Mouse (Mus musculus) monocyte, adult 5-6 weeks (primary cell): ENCODE measurements around the gene Rab11fip3. TPM values are rescaled to one million over a fixed set of nuclear protein-coding genes. Genes with fewer than 3 reads are reported as not detected.
"Not testable (repeated sequence)": the region's sequence is repeated elsewhere in the genome, so short reads cannot be mapped to it uniquely, and the experiment has no call there.

Experiments used
- ATAC-seq: fragments of 153-309, 156-312 bp; replicated peaks from 2 replicates; pipeline ENCODE4 v1.8.0; 2017; ENCODE audit warnings: mild to moderate bottlenecking; ENCODE audit not compliant: low TSS enrichment, insufficient number of reproducible peaks, severe bottlenecking, poor library complexity, low FRiP score
- total RNA-seq: library from RNA; stranded (forward); fragments of 200-1000, 200-491, 200-594 nt; gene quantifications from 3 replicates; pipeline ENCODE4 v1.2.3, GENCODE M21; 2017

The Rab11fip3 gene
- total RNA-seq, 1 experiment from 2014 or later, result 1.2 TPM

DNA sequence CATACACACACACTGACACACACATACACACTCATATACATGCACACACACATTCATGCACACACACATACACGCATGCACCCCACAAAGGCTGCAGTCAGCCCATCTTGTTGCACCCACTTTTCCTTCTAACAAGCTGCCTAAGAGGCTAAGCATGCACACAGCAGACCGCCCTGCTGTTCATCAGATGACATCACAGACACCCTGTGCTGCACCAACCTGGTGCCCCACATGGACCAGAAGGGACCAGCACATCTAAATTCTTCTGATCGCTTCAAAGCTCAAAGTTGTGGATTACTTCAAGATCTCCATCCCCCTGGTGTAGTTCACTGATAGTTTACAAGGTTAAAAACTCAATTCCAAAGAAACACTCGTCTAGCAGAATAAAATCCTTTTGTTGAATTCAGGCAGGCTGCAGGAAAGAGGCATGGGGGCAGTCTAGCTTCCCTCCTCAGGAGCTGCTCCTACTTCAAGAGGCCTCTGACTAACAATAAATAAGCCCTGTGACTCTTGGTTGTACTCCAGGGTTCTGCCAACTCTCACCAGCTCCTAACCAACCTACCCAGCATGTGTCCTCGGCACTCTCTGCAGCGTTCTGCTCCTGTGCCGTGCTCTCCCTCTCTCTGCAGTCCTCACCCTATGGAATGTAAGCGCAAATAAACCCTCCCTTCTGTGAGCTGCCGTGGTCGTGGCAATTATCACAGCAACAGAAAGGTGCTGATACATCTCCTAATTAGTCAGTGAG, 22.9 kb downstream of the Rab11fip3 start:
- no peak for ATAC-seq

DNA sequence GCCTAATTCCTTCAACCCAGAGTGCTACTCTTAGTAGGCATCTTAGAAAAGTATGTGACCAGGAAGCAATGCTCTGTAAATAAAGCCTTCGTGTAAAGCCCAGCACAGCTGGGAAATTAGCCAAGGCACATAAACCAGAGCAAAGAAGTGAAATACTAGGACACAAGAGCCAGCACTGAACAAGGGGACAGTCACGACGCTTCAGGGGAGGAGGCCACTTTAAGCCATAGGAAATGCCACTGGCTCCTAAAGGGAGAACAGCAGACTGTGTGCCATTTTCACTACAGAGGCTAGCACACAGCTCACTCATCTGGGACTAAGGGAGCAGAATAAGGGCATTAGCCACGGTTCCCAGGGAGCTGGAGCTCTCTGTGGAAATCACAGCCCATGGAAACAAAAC, 24.1 kb downstream of the Rab11fip3 start:
- no peak for ATAC-seq

DNA sequence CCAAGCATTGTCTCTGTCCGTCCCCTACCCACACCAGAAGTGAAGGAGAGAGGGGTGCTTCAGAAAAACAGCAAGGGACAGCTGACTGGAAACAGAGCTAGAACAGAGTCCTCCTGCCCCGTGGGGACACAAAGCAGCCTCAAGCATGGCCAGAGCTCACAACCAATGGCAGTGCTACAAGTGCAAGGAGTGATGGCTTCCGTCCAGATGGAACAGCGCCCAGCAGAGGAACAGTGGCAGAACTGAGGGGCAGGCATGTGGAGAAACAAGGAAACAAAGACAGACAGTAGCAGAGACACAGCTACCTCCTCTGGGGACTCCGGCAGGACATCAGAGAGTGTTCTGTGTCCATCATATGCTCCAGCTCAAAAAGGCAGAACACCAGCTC, 26.1 kb downstream of the Rab11fip3 start:
- no peak for ATAC-seq

DNA sequence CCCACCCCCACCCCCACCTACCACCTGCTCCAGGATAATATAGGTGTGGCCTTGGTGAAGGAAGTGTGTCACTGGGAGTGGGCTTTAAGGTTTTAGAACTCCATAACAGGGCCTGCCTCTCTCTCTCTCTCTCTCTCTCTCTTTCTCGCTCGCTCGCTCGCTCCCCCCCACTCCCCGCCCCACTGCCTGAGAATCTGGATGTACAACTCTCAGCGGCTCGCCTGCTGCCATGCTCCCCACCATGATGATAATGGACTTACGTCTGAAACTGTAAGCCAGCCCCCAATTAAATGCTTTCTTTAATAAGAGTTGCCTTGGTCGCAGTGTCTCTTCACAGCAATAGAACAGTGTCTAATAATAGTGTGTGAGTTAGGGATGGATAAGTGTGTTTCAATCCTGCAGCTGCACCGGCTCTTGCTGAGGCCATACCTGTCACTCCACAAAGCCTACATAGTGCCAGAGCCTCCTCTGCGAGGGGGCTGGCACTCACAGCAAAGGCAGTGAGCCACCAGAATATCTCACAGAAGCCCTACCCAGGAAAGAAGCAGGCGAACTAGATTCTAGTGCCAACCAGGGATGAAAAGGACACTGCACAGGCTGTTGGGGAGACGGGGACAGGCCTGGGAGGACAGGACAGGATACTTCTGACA, 26.6 kb downstream of the Rab11fip3 start:
- ATAC-seq, result no peak

- no peak for ATAC-seq
Measured at GRCm38 (mm10) chr17:26041111-26041802, 28.1 kb downstream of the Rab11fip3 start.

GRCm38 (mm10) chr17:26040711-26041110, 28.6 kb downstream of the Rab11fip3 start:
- ATAC-seq, result not testable (repeated sequence)

DNA sequence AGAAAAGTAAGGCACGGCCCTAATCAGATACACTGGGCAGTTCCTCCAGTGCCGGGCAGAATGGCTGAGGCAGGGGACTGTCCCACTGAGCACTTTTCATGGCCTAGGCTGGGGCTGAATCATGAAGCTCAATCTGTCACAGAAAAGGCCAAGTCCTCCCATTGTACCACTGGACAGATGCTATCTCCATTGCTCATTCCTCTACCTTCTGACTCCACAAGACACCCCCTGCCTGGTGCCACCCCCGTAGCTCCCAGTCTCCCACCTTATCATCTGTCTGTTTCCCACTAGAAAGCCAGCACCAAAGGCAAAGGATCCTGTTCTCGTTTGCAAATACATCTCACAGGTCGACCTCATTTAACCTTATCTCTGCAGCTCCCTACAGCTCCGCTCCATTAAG, 37.3 kb downstream of the Rab11fip3 start:
- no peak for ATAC-seq

GRCm38 (mm10) chr17:26031583-26031982, 37.8 kb downstream of the Rab11fip3 start:
- ATAC-seq, result no peak

- ATAC-seq, result no peak
Measured at GRCm38 (mm10) chr17:26028261-26028660, 41.1 kb downstream of the Rab11fip3 start.

GRCm38 (mm10) chr17:26024674-26025073, 44.7 kb downstream of the Rab11fip3 start:
- no peak for ATAC-seq

GRCm38 (mm10) chr17:26023966-26024365, 45.4 kb downstream of the Rab11fip3 start:
- ATAC-seq, result no peak

DNA sequence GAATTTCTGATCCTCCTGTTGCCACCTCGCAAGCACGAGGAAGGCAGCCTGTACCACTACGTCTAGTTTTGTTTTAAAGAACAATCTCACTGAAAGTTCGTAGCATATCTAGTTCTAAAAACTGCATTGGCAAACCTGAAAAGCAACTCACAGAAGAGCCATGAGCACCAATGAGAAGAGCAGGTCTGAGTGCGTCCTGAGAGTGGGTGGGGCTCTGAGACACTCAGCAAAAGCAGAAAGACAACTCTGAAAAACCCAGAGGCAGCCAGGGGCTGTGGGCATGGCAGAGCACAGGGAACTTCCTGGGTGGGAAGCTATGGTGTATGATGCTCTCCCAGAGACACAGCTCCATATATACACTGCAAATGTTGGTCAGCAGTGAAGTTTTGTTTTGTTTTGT, 46.2 kb downstream of the Rab11fip3 start:
- ATAC-seq, result no peak

GRCm38 (mm10) chr17:26021728-26022341, 47.5 kb downstream of the Rab11fip3 start:
- ATAC-seq, result no peak

- no peak for ATAC-seq
Measured at GRCm38 (mm10) chr17:26020848-26021347, 48.5 kb downstream of the Rab11fip3 start.

DNA sequence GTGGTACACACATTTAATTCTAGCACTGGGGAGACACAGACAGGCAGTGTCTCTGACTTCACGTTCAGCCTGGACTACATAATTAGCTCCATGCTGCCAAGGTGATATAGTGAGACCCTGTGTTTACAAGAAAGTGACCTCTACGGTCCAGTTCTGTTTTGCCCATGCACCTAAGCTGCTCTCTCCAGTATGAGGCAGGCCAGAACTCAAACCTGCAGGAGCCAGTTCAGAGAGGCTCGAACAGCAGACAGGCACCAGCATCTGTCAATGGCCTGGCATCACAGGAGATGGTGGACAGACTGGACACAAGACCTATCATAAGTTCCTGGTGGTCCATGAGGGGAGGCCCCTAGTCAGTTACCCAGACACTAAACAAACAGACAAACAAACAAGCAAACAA, 51.0 kb downstream of the Rab11fip3 start:
- ATAC-seq, result no peak

- no peak for ATAC-seq
Measured at GRCm38 (mm10) chr17:26017949-26018348, 51.4 kb downstream of the Rab11fip3 start.

DNA sequence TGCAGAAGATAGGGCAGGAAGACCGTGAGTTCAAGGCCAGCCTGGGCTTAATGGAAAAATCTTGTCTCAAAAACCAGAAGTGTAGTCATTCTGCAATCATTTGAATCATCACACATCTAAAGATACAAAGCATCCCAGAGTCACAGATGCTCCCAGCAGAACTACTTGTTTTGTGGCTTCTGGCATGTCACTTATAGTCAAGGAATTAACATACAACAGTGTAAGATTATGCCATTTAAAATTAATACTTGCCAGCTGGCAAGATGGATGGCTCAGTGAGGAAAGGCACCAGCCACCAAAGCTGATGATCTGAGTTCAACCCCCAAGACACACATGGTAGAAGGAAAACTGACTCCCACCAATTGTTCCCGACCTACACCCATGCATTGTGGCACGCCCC, 52.3 kb downstream of the Rab11fip3 start:
- no peak for ATAC-seq

GRCm38 (mm10) chr17:26013711-26014110, 55.6 kb downstream of the Rab11fip3 start:
- ATAC-seq, result no peak

DNA sequence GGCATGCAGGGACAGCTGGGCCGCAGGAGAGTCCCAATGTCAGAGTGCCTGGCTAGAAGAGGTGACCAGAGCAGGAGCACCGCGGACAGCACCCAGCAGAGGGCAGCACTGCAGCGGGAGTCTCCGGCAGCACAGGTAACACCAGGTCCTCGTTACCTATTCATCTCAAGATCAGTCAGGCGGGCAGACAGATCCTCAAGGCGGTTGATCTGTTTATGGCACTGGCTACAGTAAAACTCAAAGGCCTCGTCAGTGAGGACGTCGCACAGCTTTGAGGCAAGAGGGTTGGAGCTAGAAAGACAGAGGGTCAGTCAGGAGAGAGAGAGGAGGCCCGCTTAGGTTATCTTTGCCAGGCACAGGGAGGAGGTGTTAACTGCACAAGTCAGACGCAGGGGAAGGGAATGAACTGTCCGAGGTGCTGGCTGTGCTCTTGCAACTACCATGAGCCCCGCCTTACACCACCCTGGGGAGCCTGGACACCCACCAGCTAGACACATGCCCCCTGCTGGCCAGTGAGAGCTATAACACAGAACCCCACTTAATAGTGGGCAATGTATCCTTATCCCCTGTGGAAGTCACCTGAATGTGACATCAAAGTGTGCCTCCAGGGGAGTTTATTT, 57.4 kb downstream of the Rab11fip3 start:
- peak; percentile 90 for ATAC-seq
